Mouse (Mus musculus) central nervous system, embryonic 11.5 days (tissue): Measurements from ENCODE around the gene Fut2. TPM values are rescaled to one million over a fixed set of nuclear protein-coding genes. Genes with fewer than 3 reads are reported as not detected.

Experiments used
- polyA plus RNA-seq: library from polyadenylated mRNA; depleted of rRNA; stranded (reverse); fragments of >200 nt; gene quantifications from 2 replicates; pipeline ENCODE4 v1.2.3, GENCODE M21; 2012; rRNA removed

The Fut2 gene
- 0.02 and 0.15 TPM in 2 replicates for polyA plus RNA-seq

DNA sequence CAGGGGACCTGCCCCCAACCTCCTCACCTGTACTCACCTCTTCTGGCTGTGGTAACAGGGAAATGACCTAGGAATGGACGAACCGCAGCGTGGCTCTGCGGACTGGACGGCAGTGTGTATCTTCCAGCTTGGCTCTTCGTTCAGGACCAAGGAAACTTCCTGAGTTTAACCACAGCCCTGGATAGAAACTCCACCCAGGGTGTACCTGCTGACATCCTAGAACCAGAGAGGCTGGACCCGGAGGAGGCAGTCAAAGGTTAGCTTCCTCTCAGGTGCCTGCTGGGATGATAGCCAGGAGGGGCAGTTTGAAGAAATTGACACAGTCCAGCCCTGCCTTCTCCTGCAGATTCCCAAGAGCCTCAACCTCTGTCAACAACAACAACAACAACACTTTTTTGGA is at the start of gene Fut2:
TSS of gene Fut2 (minus strand) at position 234 of the 400 bp plus-strand sequence.

DNA sequence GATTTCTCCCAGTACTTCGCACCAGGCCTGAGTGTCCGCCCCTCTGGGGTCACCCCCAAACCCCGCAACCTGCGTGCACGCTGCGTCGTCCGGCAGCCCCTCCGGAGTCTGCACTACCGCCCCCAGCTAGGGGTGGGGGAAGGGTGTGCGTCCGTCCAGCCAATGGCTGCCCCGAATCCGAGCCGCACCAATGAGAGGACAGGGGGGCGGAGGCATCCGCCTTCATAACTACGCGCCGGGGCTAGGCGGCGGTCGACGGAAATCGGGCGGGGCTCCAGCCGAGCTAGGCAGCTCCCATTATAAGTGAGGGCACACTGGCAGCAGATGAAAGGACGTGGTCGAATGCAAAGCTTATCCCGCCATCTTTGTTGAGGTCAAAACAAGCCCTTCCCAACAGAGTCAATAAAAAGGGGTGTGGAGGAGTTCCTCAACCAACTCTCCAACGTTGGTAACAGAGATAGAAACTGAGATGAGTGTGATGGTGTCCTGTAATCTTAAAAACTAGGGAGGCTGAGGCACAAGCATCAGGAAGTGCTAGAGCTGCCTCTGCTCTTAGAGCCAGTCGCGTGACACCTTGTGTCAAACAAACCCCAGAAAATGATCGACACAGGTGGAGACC is 49.0 kb upstream of the Fut2 start, which contains the start of gene Rpl18:
TSS of gene Rpl18 (plus strand) at position 368 of the 619 bp plus-strand sequence.

DNA sequence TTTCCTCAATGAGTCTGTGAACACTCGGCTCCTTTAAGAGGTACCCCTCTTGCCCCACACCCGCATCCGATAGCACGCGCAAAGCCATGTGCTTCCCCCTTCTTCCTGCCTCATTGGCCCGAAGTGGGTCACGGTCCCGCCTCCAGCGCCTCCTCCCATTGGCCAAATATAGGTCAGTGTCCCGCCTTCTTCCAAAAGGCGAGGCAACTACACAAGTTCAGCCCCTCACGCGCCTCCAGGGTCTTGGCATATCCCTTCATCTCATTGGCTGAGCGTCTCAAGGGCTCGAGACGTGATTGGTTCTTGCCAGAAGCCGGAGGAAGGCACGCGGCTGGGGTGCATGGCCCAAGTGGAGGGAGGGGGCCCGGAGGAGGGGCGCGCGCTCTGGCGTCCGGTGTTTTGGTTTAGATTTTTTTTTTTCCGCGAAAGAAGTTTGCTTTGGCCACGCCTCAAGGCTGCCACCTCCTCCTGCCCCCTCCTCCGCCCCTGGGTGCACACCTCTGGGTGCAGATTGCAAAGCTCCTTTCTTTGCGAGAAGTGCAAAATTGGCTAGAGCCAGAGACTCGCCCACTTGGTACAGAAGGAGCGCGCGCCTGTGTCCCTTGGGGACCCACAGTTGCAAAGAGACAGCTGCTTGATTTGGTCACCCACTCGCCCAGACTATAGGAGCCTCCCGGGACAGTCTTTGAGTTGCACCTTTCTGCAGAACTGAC is 38.7 kb upstream of the Fut2 start, which contains the start of gene Dbp:
TSS of gene Dbp (plus strand) at position 359 of the 713 bp plus-strand sequence.

DNA sequence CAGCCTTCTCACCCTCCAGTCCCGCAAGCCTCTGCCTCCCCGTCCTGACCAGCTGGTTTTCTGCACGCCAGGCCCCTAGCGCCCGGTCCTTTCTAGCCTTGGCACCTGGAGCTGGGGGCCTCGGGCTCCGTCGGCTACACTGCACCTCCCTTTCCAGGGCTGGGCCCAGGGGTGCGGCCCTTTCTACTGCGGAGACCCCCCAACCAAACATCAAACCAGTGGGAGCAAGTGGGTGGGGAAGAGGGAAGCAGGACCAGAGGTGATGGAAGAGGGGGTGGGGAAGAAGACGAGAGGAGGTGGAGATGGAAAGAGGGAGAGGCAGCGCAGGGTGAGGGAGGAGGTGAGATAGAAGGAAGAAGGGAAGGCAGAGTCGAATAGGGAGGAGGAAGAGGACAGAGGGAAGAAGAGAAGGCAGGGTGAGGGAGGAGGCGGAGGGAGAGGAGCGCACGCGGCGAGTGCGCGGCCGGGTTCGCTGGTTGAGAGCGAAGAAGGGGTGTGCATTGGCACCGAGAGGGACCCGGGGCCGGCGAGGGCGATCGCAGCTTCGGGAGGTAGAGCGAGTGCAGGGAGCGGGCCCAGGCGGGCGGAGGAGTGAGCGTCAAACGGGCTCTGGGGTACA is 33.4 kb upstream of the Fut2 start, which contains the start of gene Car11:
TSS of gene Car11 (plus strand) at position 321 of the 619 bp plus-strand sequence.

DNA sequence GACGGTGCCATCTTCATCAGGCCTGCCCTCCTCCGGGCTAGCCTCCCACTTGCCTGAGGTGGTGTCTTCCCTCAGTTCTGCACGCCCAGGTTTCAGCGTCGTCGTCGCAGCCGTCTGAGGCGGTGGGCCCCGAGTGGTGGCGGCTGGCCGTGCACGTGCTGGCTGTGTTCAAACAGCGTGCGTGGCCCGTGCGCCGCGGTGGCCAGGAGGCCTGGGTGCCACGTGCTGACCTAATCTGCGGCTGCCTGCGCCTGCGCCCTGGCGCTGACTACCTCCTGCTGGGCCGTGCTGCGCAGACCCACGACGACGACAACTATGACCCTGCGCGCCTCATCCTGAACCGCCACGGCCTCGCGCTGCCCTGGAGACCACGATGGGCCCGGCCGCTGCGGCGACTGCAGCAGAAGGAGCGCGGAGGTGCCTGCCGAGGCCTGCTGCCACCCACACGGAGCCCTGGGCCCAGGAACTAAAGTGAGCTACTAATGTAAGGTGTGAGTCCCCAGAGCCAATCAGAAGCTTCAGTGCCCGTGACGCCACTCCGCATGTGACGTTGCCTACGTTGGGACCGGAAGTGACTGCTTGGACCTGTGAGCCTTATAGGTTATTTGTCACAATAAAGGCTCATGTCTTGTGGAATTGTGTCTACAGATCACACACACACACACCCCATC is 27.9 kb upstream of the Fut2 start, which contains the start of gene Sec1:
TSS of gene Sec1 (minus strand) at position 482 of the 671 bp plus-strand sequence.

DNA sequence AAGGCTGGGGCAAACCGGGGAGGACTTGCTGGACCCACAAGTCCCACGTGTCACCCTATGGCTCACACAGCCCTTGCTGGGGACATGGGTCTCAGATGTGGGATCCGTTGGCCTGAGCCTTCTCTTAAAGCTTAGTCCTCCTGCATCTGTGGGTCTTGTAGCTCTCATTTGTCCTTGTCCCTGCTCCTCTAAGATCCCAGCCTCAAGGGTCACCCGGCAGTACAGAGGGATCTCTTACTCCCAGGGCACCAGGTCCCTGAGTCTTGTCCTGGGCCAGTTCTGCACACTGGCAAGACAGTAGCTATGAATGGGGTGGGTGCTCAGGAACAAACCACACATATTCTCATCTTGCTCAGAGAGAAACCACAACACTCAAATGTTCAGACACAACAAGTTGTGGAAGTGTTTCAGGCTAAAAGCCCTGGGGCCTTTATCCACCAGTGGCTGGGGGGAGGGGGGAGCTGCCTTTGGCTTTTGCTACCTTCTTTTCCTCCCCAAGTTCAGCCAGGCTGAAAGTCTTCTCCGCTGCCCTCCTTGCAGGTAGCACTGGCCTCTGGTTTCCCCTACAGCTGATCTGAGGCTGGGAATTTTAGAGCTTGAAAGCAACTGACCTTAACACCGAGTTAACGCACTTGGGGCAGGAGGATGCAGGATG is 17.3 kb upstream of the Fut2 start, which contains the start of gene Ntn5:
TSS of gene Ntn5 (plus strand) at position 627 of the 655 bp plus-strand sequence.

DNA sequence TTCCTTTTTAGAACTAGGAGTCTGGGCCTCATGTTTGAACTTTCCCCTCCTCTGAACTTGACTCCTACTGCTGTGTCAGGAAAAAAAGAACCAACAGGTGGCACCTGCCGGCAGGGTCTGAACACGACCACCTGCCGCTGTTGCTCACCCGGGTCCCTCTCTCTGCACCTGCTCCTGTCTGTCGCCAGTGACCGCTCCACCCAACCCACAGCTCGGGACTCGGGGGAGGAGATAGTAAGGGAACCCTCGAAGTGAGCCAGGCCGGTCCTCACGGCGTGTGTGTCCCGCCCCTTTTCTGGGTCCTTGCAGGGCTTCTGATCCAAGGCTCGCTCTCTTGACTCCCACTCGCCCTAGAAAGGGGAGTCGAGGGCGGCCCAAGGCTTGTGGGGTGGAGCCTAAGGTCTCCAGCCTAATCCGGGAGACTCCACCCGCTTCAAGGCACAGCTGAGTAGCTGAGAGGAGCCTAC is 26.6 kb downstream of the Fut2 start, which contains the start of gene Mamstr:
TSS of gene Mamstr (plus strand) at position 417 of the 467 bp plus-strand sequence.

DNA sequence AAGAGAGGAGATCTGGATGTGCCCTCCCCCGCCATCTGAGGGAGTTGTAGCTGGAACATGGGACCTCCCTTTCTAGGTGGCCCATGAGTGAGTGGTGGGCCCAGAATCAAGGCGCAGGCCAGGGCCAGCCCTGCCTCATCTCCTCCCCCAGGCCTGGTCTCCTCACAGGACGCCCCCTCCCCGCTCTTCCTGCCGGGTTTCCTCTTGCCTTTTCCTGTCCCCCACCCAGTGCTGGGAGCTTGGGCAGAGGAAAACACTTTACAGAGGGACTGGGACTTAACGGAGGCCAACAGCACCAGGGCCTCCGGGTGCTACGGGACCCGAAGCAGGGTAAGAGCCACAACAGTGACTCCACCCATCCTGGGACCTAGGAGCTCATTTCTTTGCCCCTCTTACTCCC is 38.9 kb downstream of the Fut2 start, which contains the start of gene Rasip1:
TSS of gene Rasip1 (plus strand) at position 228 of the 400 bp plus-strand sequence.

DNA sequence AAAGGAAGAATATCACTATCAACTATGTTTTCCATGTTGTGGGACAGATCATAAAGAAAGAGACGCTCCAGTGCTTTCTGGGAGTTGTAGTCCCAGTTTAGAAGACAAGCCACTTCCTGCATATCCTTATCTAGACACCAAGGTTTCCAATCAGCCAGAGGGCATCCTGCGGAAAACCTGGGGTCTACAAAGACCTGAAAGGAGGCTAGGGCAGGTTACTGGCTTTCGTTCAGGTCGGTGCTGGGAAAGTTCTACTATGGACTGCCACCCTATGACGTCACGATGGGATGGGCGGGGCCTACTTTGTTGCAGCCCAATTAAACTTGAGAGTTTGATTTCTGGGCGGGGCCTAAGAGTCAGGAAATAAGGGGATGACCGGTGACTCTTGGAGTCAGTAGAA is 44.8 kb downstream of the Fut2 start, which contains the start of gene Izumo1:
TSS of gene Izumo1 (plus strand) at position 369 of the 400 bp plus-strand sequence.

DNA sequence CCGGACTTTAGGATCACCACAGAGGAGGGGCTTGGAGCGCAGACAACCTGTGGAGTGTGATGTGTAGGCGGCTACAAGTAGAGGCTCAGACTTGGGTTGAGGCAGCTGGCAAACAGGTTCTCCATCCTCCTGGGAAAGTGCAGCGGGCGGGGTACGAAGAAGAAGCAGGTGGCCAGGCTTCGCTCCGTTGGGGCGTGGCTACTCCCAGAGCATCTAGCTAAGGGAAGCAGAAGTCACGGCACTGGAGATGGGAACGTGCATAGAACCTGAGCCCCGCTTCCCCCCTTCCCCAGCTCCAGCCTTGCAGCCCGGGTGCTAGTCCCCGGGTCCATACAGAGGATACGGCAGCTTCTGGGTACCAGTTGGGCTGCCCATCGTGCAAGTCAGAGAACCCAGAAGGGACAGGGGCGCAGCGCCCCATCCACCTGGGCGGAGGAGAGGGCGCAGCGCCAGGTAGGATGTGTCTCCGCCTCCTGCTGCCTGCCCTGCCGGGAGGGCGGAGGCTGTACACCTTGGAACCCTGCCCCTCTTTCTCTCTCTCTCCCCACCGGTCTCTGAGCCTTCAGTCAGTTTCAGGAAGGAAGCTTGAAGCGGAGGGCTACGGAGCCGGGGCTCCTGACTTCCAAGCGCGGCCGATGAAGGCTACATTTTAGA is 49.0 kb downstream of the Fut2 start, which contains the start of gene Fut1:
TSS of gene Fut1 (plus strand) at position 248 of the 654 bp plus-strand sequence.

Other genes starting within 250 kb of the Fut2 start
- gene Lhb, start 245.6 kb downstream of the Fut2 start, polyA plus RNA-seq: 0.16 TPM in 1 of 2 replicates, not detected in the other
- 19.0 and 32.3 TPM in 2 replicates for gene Gys1, start 231.6 kb downstream of the Fut2 start, polyA plus RNA-seq
- gene Ruvbl2, start 228.3 kb downstream of the Fut2 start, polyA plus RNA-seq: 154 and 206 TPM in 2 replicates
- gene Ftl1, start 206.5 kb downstream of the Fut2 start, polyA plus RNA-seq: 1,702 and 1,837 TPM in 2 replicates
- gene Bax, start 199.5 kb downstream of the Fut2 start, polyA plus RNA-seq: 146 and 199 TPM in 2 replicates
- 0.24 and 0.80 TPM in 2 replicates for gene Tulp2, start 184.5 kb downstream of the Fut2 start, polyA plus RNA-seq
- gene Gm45808, start 179.6 kb downstream of the Fut2 start, polyA plus RNA-seq: not detected in 2 replicates
- 3.5 and 3.9 TPM in 2 replicates for gene Dhdh, start 177.6 kb downstream of the Fut2 start, polyA plus RNA-seq
- 101 and 117 TPM in 2 replicates for gene Nucb1, start 156.0 kb downstream of the Fut2 start, polyA plus RNA-seq
- gene Ppp1r15a, start 140.1 kb downstream of the Fut2 start, polyA plus RNA-seq: 14.8 and 20.2 TPM in 2 replicates
- gene Plekha4, start 140.1 kb downstream of the Fut2 start, polyA plus RNA-seq: 1.8 and 4.0 TPM in 2 replicates
- gene Hsd17b14, start 111.5 kb downstream of the Fut2 start, polyA plus RNA-seq: 0.37 and 0.56 TPM in 2 replicates
- gene Bcat2, start 96.2 kb downstream of the Fut2 start, polyA plus RNA-seq: 29.4 and 42.2 TPM in 2 replicates
- 0.07 TPM in 1 of 2 replicates, not detected in the other for gene Fgf21, start 50.9 kb downstream of the Fut2 start, polyA plus RNA-seq
- gene Fut1, start 49.1 kb downstream of the Fut2 start, polyA plus RNA-seq: 0.01 and 0.04 TPM in 2 replicates
- 0.20 and 0.22 TPM in 2 replicates for gene Izumo1, start 44.6 kb downstream of the Fut2 start, polyA plus RNA-seq
- 7.7 and 8.8 TPM in 2 replicates for gene Rasip1, start 38.9 kb downstream of the Fut2 start, polyA plus RNA-seq
- gene Mamstr, start 26.4 kb downstream of the Fut2 start, polyA plus RNA-seq: 2.8 and 5.1 TPM in 2 replicates
- 0.64 and 0.94 TPM in 2 replicates for gene Ntn5, start 17.6 kb upstream of the Fut2 start, polyA plus RNA-seq
- 1.3 and 2.3 TPM in 2 replicates for gene Sec1, start 28.0 kb upstream of the Fut2 start, polyA plus RNA-seq
- gene Car11, start 33.4 kb upstream of the Fut2 start, polyA plus RNA-seq: 22.0 and 26.1 TPM in 2 replicates
- gene Dbp, start 38.7 kb upstream of the Fut2 start, polyA plus RNA-seq: 7.3 and 9.1 TPM in 2 replicates
- gene Rpl18, start 49.1 kb upstream of the Fut2 start, polyA plus RNA-seq: 1,250 and 1,262 TPM in 2 replicates
- gene Sphk2, start 51.6 kb upstream of the Fut2 start, polyA plus RNA-seq: 25.3 and 27.1 TPM in 2 replicates
- 1.3 and 1.6 TPM in 2 replicates for gene Fam83e, start 54.8 kb upstream of the Fut2 start, polyA plus RNA-seq
- not detected in 2 replicates for gene Spaca4, start 59.4 kb upstream of the Fut2 start, polyA plus RNA-seq
- 85.6 and 107 TPM in 2 replicates for gene Lmtk3, start 117.3 kb upstream of the Fut2 start, polyA plus RNA-seq
- gene Sult2b1, start 118.3 kb upstream of the Fut2 start, polyA plus RNA-seq: 0.56 and 0.88 TPM in 2 replicates
- gene Cyth2, start 148.2 kb upstream of the Fut2 start, polyA plus RNA-seq: 155 and 323 TPM in 2 replicates
- 1.2 and 1.3 TPM in 2 replicates for gene Kcnj14, start 158.4 kb upstream of the Fut2 start, polyA plus RNA-seq
- 28.4 and 31.1 TPM in 2 replicates for gene Grwd1, start 164.6 kb upstream of the Fut2 start, polyA plus RNA-seq
- gene Kdelr1, start 206.4 kb upstream of the Fut2 start, polyA plus RNA-seq: 69.6 and 180 TPM in 2 replicates
- gene Grin2d, start 212.0 kb upstream of the Fut2 start, polyA plus RNA-seq: 2.4 and 2.7 TPM in 2 replicates
- 0.26 and 0.89 TPM in 2 replicates for gene Syngr4, start 230.3 kb upstream of the Fut2 start, polyA plus RNA-seq
- gene Tmem143, start 230.5 kb upstream of the Fut2 start, polyA plus RNA-seq: 9.7 and 11.8 TPM in 2 replicates